In the genomic region with DNA sequence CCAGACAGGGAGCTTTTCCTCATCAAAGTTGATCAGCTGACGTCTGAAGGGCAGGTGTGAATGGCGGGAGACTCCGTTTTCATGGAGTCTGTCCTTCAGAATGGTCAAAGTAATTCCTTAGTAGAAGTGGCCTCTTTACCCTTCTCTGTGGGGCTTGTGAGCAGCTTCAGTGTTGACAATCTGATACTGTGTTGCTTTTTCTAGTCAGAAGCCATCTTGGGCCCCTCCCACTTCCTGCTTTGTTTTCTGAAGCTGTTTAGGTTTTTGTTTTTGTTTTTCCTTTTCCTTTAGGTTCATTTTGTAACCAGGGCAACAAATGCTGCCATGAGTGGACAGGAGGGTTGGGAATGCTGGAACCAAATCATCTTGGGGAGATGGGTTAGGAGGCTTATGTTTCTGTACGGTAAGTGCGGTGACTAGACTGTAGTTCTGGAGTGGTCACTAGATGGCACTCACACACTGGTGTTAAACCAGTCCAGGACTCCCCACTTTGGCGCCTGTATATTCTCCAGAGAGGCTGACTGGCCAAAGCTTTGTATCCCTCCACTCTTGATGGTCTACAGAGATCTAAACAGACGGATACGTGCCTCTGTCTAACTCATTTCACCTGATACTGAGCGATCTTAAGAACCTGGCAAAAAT, we compare ENCODE assay signal across 8 mouse cellular contexts. TPM values are rescaled to one million over a fixed set of nuclear protein-coding genes. Genes with fewer than 3 reads are reported as not detected.
A peak's percentile ranks its signal among the peaks of the same experiment; 100 is the strongest.
DNase-seq lines count a peak whose midpoint lies in the region; ATAC-seq and TF ChIP-seq lines count a peak whose summit lies in the region.

No protein-coding gene starts in this region.

- DNase-seq in Patski (ENCODE audit: low read depth, low spot score): peak; percentile 55
- peak; percentile 96 for DNase-seq in cerebellum, postnatal 14 days
- peak; percentile 60 to 74 for DNase-seq in frontal cortex, postnatal 14 days (ENCODE audit: low spot score in 2 of 2)
- peak; percentile 93 for DNase-seq in hindbrain, embryonic 14.5 days (ENCODE audit: low spot score)
- peak; percentile 65 to 77 for DNase-seq in layer of hippocampus, postnatal 25 days (ENCODE audit: extremely low spot score in 1 of 2, low spot score in 1 of 2)
- DNase-seq in lung, postnatal 14 days: peak; percentile 84
- DNase-seq in retina, embryonic 14.5 days (ENCODE audit: low spot score): peak; percentile 98
- peak; percentile 76 for DNase-seq in thymus, postnatal 4 days

- TF ChIP-seq CTCF in Patski (IDR thresholded peaks at IDR 0.05): peak; percentile 89

- 19% methylated on average over 9 of the region's 9 CpGs for WGBS in hindbrain, embryonic 14.5 days

- CTCF ChIA-PET in Patski (lab: Charles Lee): interaction anchor here (0.7 to 4.2 kb wide), 18 partner anchors 9 to 964 kb away, joined by 3 to 21 read pairs (median 4); a partner anchor contains a TSS

- H3K4me2 ChIP-seq in hindbrain, embryonic 14.5 days (replicated peaks): 0 out of 2 replicates have a peak overlapping the region, but pooled peaks have one; percentile 11

- ATAC-seq in Patski: peak; percentile 86
- ATAC-seq in hindbrain, embryonic 14.5 days (ENCODE audit: low FRiP score): peak; percentile 89

- H3K27ac ChIP-seq in hindbrain, embryonic 14.5 days: no peak overlapping the region

- no peaks in the 10 kb centered on the region for H3K9me3 ChIP-seq in hindbrain, embryonic 14.5 days (ENCODE audit: control insufficient read depth, low read length)

- POLR2A ChIA-PET in Patski (lab: Charles Lee): interaction anchor here (1.2 to 1.4 kb wide), 2 partner anchors 241 to 252 kb away, joined by 3 to 4 read pairs; a partner anchor contains a TSS

- in situ Hi-C loops in Patski (cut with MboI; ENCODE audit: low pct_unique_long_range_greater_than_20kb): loop anchor here (5.0 to 25.0 kb wide), 3 partner anchors 419 to 1089 kb away; no protein-coding TSS in a partner anchor

- H3K4me1 ChIP-seq in hindbrain, embryonic 14.5 days (replicated peaks; ENCODE audit: control insufficient read depth, insufficient read depth, low read length): 0 out of 2 replicates have a peak, but pooled peaks cover 9% of the 10 kb centered on the region

- H3K36me3 ChIP-seq in hindbrain, embryonic 14.5 days (replicated peaks; ENCODE audit: control insufficient read depth, insufficient read depth): no peaks in the 10 kb centered on the region

- H3K9ac ChIP-seq in hindbrain, embryonic 14.5 days: no peak overlapping the region

- H3K4me3 ChIP-seq in hindbrain, embryonic 14.5 days (replicated peaks; ENCODE audit: low read length): no peak overlapping the region

- no peaks in the 10 kb centered on the region for H3K27me3 ChIP-seq in Patski
- peaks cover 41% of the 10 kb centered on the region for H3K27me3 ChIP-seq in hindbrain, embryonic 14.5 days (ENCODE audit: control insufficient read depth, insufficient read depth, low read length)

RNA-seq across cellular contexts. Expression of a gene that starts 42.1 kb away (rescaled TPM):
- 60.7 TPM for polyA plus RNA-seq in Patski (2021)
- polyA plus RNA-seq in hindbrain, embryonic 14.5 days (2014; fragmentation: Nextera tagmentation; extraction: Ambion mirVana): 13.1 and 16.3 TPM in 2 replicates
- 10 to 100 TPM; 24.5 to 28.2 TPM for total RNA-seq in layer of hippocampus, postnatal 25 days (2021)
